Mouse (Mus musculus) G1E (cell line): Measurements from ENCODE around the gene Zfp346.

Experiments used
- CTCF ChIP-seq: IDR thresholded peaks from 2 replicates; pipeline ENCODE4 v1.5.1; 2012; ENCODE audit warnings: low read depth, low read length, inconsistent platforms, mixed read lengths
- GATA1 ChIP-seq: IDR thresholded peaks from 2 replicates; pipeline ENCODE4 v1.6.1; 2012; ENCODE audit warnings: borderline replicate concordance, low read length, inconsistent platforms, mixed read lengths
- POLR2AphosphoS5 ChIP-seq: IDR thresholded peaks from 2 replicates; pipeline ENCODE4 v1.6.1; 2012; ENCODE audit warnings: low read depth, low read length, inconsistent platforms; ENCODE audit not compliant: insufficient replicate concordance

DNA sequence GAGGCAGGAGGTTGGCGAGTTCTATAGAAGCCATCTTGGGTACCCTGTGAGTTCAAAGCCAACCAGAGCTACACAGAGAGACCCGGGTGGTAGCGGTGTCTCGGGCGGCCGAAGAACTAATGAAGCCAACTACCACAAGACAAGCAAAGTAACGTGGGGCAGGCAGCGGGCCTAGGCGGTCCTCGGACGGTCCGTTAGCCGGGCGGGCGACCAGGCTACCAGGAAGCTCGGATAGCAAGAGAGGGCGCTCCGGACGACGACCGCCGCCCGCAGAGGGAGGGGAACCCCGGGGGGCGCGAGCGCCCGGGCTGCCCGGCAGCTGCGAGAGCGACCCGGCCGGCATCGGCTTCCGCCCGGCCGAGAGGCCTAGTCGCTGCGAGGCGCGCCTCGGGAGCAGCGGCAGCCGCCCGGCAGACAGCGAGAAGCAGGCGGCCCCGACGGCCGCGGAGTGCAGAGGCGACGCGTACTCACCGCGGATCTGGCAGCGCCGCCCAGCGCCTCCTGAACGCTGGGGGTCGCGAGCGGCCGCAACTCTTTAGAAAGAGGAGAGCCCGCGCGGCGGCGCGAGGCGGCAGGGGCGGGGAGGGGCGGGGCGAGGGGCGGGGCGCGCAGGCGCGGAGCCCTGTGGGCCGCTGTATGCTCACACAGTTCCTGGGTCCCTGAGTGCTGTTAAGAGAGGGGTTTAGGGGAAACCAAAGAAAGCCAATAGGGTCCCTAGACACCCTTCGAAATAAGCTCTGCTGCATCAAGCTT lies 5.2 kb upstream of the Zfp346 start, which contains the start of gene Uimc1:
- TF ChIP-seq CTCF (no peak), GATA1 (no peak), POLR2AphosphoS5 (no peak)
